Comparison of ENCODE assay signal across 10 mouse cellular contexts in genomic region chr10:30660564-30661328, GRCm38 (mm10). TPM values are rescaled to one million over a fixed set of nuclear protein-coding genes. Genes with fewer than 3 reads are reported as not detected.
DNase-seq lines count a peak whose midpoint lies in the region; ATAC-seq lines count a peak whose summit lies in the region.
"Had no signal": no experiment of that assay in that cellular context is flagged by ENCODE, and none has a peak within 500 bp of the region (broad histone marks: within the 10 kb centered on the region; RNA-seq: fewer than 3 reads in every experiment).

No protein-coding gene starts in this region.

- H3K36me3 ChIP-seq in liver, embryonic 11.5 days (ENCODE audit: control insufficient read depth, insufficient read depth, low read length): no peaks in the 10 kb centered on the region
- no peaks in the 10 kb centered on the region; the same call in 1 of the 2 replicates for H3K36me3 ChIP-seq in forebrain, embryonic 12.5 days (replicated peaks)

- H3K27ac ChIP-seq in liver, embryonic 11.5 days (ENCODE audit: low read depth, low read length): no peak overlapping the region
- H3K27ac ChIP-seq in forebrain, embryonic 12.5 days: no peak overlapping the region
- H3K27ac ChIP-seq: hindbrain, embryonic 10.5 days had no signal

- 55% methylated on average over 6 of the region's 6 CpGs for WGBS in liver, embryonic 11.5 days
- WGBS in forebrain, embryonic 12.5 days: 89% methylated on average over 6 of the region's 6 CpGs

- no peak overlapping the region for H3K4me2 ChIP-seq in liver, embryonic 11.5 days
- H3K4me2 ChIP-seq in forebrain, embryonic 12.5 days: no peak overlapping the region

- no peaks in the 10 kb centered on the region for H3K9me3 ChIP-seq in liver, embryonic 11.5 days (ENCODE audit: control insufficient read depth, low read length)
- no peaks in the 10 kb centered on the region for H3K9me3 ChIP-seq in forebrain, embryonic 12.5 days
- H3K9me3 ChIP-seq: hindbrain, embryonic 10.5 days had no signal

- H3K27me3 ChIP-seq in liver, embryonic 11.5 days (replicated peaks; ENCODE audit: control insufficient read depth, insufficient read depth, low read length): no peaks in the 10 kb centered on the region
- no peaks in the 10 kb centered on the region for H3K27me3 ChIP-seq in forebrain, embryonic 12.5 days

- H3K4me1 ChIP-seq in liver, embryonic 11.5 days (replicated peaks; ENCODE audit: control insufficient read depth, insufficient read depth, low read length): 0 out of 2 replicates have a peak, but pooled peaks cover 2% of the 10 kb centered on the region
- 0 out of 2 replicates have a peak, but pooled peaks cover 4% of the 10 kb centered on the region for H3K4me1 ChIP-seq in forebrain, embryonic 12.5 days

- no peak overlapping the region for H3K9ac ChIP-seq in liver, embryonic 11.5 days (ENCODE audit: low read depth, low read length)
- H3K9ac ChIP-seq in forebrain, embryonic 12.5 days: no peak overlapping the region

- DNase-seq in cerebellum, adult 18-20 months: peak; percentile 11 to 13
- no peak for DNase-seq in cerebellum, postnatal 36 days
- DNase-seq in liver, embryonic 11.5 days (ENCODE audit: low spot score): no peak
- no peak for DNase-seq in liver
- DNase-seq in c-Kit-positive CD71-negative TER-119-negative erythroid progenitor cells, embryonic 14.5 days (ENCODE audit: low read depth): peak; percentile 14
- no peak for DNase-seq in spleen, adult 12 weeks (ENCODE audit: low spot score)
- DNase-seq: adrenal gland, postnatal 10 days had no signal

- no peak overlapping the region for H3K4me3 ChIP-seq in liver, embryonic 11.5 days (ENCODE audit: low read depth, low read length)
- H3K4me3 ChIP-seq in forebrain, embryonic 12.5 days (replicated peaks): no peak overlapping the region
- H3K4me3 ChIP-seq: hindbrain, embryonic 10.5 days had no signal

- ATAC-seq in liver, embryonic 11.5 days (replicated peaks; ENCODE audit: low FRiP score): peak; percentile 43
- peak; percentile 80 for ATAC-seq in megakaryocyte-erythroid progenitor cell, adult 5-6 weeks (replicated peaks; ENCODE audit: low FRiP score, low TSS enrichment, poor library complexity, severe bottlenecking)
- no peak for ATAC-seq in forebrain, embryonic 12.5 days (ENCODE audit: low FRiP score)

RNA-seq across cellular contexts. Expression of gene Hint3, which starts 31.3 kb away (rescaled TPM):
- polyA plus RNA-seq in liver, embryonic 11.5 days (2014; fragmentation: Nextera tagmentation; extraction: Ambion mirVana): 18.6 and 19.3 TPM in 2 replicates
- 13.0 and 15.8 TPM in 2 replicates for total RNA-seq in megakaryocyte-erythroid progenitor cell, adult 5-6 weeks (2014; fragmentation: Nextera tagmentation)
- total RNA-seq in megakaryocyte-erythroid progenitor cell, adult 5-6 weeks (2017): 4.5 and 13.7 TPM in 2 replicates
- 18.5 and 22.7 TPM in 2 replicates for polyA plus RNA-seq in forebrain, embryonic 12.5 days (2016; fragmentation: Nextera tagmentation; extraction: Ambion mirVana)

Comparison
In these comparisons a context has a peak if more than half of its experiments do, and no peak if none do; other contexts are left out.
1. DNase-seq: peak in cerebellum, adult 18-20 months (2 of 2) and c-Kit-positive CD71-negative TER-119-negative erythroid progenitor cells, embryonic 14.5 days (single experiment); none in cerebellum, postnatal 36 days (0 of 2), liver, embryonic 11.5 days (single experiment), liver (single experiment) and spleen, adult 12 weeks (single experiment).